Mouse (Mus musculus) kidney, postnatal 0 days (tissue): ENCODE measurements at regions not wholly inside any gene's neighbourhood (a gene's known extent, or its start where the extent isn't known, plus 50 kb on each side); places are given as distances from the start of the nearest gene placed in this dataset.

ENCODE experiments used
- ATAC-seq: fragments of 200-750 bp; cut with Nextera tagmentation; replicated peaks from 2 replicates; pipeline ENCODE4 v1.8.0; 2017; ENCODE audit warnings: low read depth, moderate number of reproducible peaks, moderate TSS enrichment, moderate library complexity; ENCODE audit not compliant: low FRiP score
- DNase-seq: peaks from one replicate; pipeline ENCODE4 v3.0.0-alpha.2; 2016; ENCODE audit warnings: low spot score
- H3K27ac ChIP-seq: fragments of 300-500 bp; sonication (generic); 2 replicates; pipeline ENCODE4 v1.5.1; 2014; ENCODE audit warnings: mild to moderate bottlenecking
- H3K27me3 ChIP-seq: fragments of 300-500 bp; sonication (generic); 2 replicates; pipeline ENCODE4 v1.6.1; 2014; ENCODE audit warnings: low read length, mixed read lengths; ENCODE audit not compliant: insufficient read depth
- H3K36me3 ChIP-seq: fragments of 300-500 bp; sonication (generic); 2 replicates; pipeline ENCODE4 v1.6.1; 2014; ENCODE audit warnings: low read length, mixed read lengths; ENCODE audit not compliant: insufficient read depth
- H3K4me1 ChIP-seq: fragments of 300-500 bp; sonication (generic); replicated peaks from 2 replicates; pipeline ENCODE4 v1.6.1; 2014; ENCODE audit warnings: antibody characterized with exemption, low read length, mixed read lengths; ENCODE audit not compliant: insufficient read depth
- H3K4me2 ChIP-seq: fragments of 300-500 bp; sonication (generic); 2 replicates; pipeline ENCODE4 v1.6.1; 2014; ENCODE audit warnings: mild to moderate bottlenecking, low read length, moderate library complexity, mixed read lengths
- H3K4me3 ChIP-seq: fragments of 300-500 bp; sonication (generic); replicated peaks from 2 replicates; pipeline ENCODE4 v1.5.1; 2014; ENCODE audit warnings: low read depth, low read length
- H3K9ac ChIP-seq: fragments of 300-500 bp; sonication (generic); 2 replicates; pipeline ENCODE4 v1.6.1; 2014; ENCODE audit warnings: low read depth, low read length
- H3K9me3 ChIP-seq: fragments of 300-500 bp; sonication (generic); replicated peaks from 2 replicates; pipeline ENCODE4 v1.6.1; 2016; ENCODE audit warnings: low read length, inconsistent platforms, mixed read lengths
- CTCF ChIP-seq: IDR thresholded peaks from 2 replicates; pipeline ENCODE4 v1.5.1; 2016; ENCODE audit warnings: antibody characterized with exemption, low read depth, mild to moderate bottlenecking, moderate library complexity
- WGBS: fragments of 180-500 bp; shearing (Covaris S2); extraction: QIAGEN DNeasy Blood & Tissue Kit; methylation state at CpG from one replicate; pipeline ENCODE4 v1.1.7; 2014; 5-methylcytosine and 5-hydroxymethylcytosine counted together

DNA sequence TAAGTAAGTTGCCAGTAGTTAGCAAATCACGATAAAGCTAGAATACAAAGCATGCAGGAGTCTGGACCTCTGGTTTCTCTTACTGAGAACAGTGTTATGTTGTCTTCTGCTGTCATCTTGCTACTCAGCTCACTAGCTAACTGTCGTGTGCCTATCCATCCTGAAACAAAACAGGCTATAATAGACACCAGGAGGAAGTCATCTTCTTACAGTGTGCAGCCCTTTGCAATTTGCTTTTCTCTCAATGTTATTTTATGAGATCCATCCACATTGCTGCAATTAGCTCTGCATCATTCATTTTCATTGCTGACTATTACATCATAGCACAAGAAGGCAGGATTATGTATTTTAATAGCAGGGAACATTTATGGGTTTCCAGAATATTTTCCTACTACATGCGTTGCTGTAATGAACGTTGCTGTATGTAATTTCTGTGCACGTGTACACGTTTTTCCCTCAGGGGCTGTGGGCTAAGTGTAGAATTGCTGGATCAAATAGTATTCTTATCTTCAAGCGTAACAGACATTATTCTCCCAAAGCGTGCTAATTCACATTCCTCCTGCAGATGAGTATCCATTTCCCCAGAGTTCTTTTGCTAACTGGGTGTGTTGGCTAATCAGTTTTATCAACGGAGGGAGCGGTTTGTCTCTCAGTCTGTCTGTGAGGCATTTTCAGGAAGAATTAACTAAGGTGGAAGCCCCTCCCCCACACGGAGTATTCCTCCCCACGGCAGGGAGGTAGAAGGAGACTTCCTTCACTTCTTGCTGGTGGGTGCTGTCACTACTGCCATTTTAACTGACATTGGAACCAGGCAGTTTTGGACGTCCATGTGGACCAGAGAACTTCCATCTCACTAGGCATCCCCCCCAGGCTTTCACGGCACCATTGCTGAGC is 139.1 kb upstream of the Tyw5 start:
- no peak for ATAC-seq
- no peak for TF ChIP-seq CTCF
- Histone ChIP-seq H3K4me2 (peak overlapping the region; percentile 38), H3K27me3 (no peaks in the 10 kb centered on the region), H3K9ac (no peak overlapping the region), H3K9me3 (no peaks in the 10 kb centered on the region), H3K27ac (no peak overlapping the region), H3K4me1 (no peaks in the 10 kb centered on the region), H3K4me3 (no peak overlapping the region), H3K36me3 (no peaks in the 10 kb centered on the region)
- peak; percentile 30 for DNase-seq
- WGBS, result 37% methylated on average over 14 of the region's 14 CpGs

DNA sequence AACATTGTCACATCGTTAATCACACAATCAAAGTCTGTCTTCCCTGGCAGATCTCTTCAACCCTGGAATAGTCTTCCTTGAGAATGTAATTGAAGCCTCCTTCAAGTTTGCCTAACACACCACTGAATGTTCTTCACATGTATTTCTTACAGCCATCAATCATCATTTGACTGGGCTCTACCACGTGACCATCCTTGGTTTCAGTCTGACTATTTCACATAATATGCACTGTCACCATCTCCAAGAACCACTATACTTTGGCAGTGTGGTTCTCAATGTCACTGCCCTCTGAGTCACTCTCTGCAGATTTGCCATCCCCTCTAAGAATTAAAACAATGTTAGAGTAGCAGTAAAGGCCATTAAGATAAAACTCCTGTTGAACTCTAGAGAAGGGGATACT is 154.6 kb upstream of the Tyw5 start:
- Histone ChIP-seq H3K36me3 (no peaks in the 10 kb centered on the region), H3K4me3 (no peak overlapping the region), H3K4me2 (no peak overlapping the region), H3K9me3 (no peaks in the 10 kb centered on the region), H3K4me1 (no peaks in the 10 kb centered on the region), H3K27me3 (no peaks in the 10 kb centered on the region), H3K9ac (no peak overlapping the region), H3K27ac (no peak overlapping the region)
- TF ChIP-seq CTCF, result no peak
- 71% methylated on average over 2 of the region's 2 CpGs for WGBS
- ATAC-seq (no peak), DNase-seq (no peak)

DNA sequence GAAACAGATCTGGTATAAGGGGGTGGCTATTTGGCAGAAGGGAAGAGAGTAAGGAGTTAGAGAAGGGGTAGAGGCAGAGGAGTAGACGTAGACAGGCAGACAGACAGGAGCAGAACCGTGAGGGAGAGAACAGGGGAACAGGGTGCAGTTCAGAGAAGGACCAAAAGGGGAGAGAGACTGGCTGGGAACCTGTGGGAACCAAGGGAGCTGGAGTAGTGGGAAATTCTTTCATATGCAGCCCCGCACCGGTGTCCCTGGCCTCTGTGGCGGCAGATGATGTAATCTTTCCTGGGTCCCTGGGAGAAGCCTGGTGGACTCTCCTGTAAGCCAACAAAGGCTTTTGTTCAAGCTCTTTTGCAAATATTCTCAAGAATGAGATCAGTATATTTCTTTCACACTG is 157.8 kb upstream of the Tyw5 start:
- H3K9me3 ChIP-seq, result no peaks in the 10 kb centered on the region
- H3K4me2 ChIP-seq, result no peak overlapping the region
- ATAC-seq (no peak), DNase-seq (no peak)
- H3K27ac ChIP-seq, result no peak overlapping the region
- no peak overlapping the region for H3K9ac ChIP-seq
- no peak overlapping the region for H3K4me3 ChIP-seq
- H3K4me1 ChIP-seq, result no peaks in the 10 kb centered on the region
- TF ChIP-seq CTCF, result peak; percentile 17; the same call in 1 of the 2 replicates
- no peaks in the 10 kb centered on the region for H3K27me3 ChIP-seq
- H3K36me3 ChIP-seq, result no peaks in the 10 kb centered on the region
- WGBS, result 64% methylated on average over 5 of the region's 5 CpGs

DNA sequence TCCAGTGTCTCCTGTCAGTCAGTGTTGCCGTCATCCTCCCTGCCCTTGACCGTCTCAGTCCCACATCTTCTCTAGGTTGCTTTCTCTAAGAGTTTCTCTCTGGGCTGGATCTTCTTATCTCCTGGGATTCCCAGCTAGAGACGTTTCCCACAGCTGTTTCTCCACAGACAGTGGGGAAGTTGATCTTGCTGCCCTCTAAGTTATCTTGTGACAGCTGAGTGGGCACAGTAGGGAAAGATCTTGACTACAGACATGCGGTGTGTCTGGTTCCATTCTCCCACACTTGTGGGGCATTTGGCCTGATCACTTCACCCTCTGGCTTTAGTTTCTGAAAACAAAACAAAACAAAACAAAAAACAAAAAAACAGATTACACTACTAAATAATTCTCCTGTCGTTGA is 165.2 kb upstream of the Tyw5 start:
- H3K36me3 ChIP-seq, result no peaks in the 10 kb centered on the region
- DNase-seq (no peak), ATAC-seq (no peak)
- no peak overlapping the region for H3K27ac ChIP-seq
- H3K9ac ChIP-seq, result no peak overlapping the region
- H3K27me3 ChIP-seq, result no peaks in the 10 kb centered on the region
- H3K9me3 ChIP-seq, result no peaks in the 10 kb centered on the region
- WGBS, result 47% methylated on average over 5 of the region's 5 CpGs
- no peak for TF ChIP-seq CTCF
- H3K4me3 ChIP-seq, result no peak overlapping the region
- H3K4me2 ChIP-seq, result no peak overlapping the region
- H3K4me1 ChIP-seq, result no peaks in the 10 kb centered on the region

DNA sequence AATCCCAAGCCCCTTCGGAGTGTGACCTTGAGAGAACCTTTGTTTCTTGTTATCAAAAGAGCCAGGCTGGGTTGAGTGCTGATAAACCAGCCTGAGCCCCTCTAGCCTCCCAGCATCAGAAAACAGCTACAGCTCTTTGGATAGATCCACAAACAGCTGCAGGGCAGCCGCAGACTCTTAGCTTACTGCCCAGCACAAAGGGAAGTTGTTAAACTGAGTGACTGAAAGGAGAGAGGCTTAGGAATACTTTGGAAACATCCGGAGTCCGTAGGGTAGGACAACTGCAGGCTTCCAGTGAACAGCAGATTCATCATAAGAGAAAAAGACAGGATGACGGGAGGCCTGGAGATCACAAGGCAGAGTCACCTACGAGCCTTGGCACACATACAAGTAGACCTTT is 166.9 kb upstream of the Tyw5 start:
- WGBS, result 66% methylated on average over 6 of the region's 6 CpGs
- Histone ChIP-seq H3K4me3 (no peak overlapping the region), H3K4me1 (no peaks in the 10 kb centered on the region), H3K4me2 (no peak overlapping the region), H3K9ac (no peak overlapping the region), H3K27ac (no peak overlapping the region), H3K36me3 (no peaks in the 10 kb centered on the region), H3K27me3 (no peaks in the 10 kb centered on the region), H3K9me3 (no peaks in the 10 kb centered on the region)
- no peak for TF ChIP-seq CTCF
- ATAC-seq (no peak), DNase-seq (peak; percentile 59)

DNA sequence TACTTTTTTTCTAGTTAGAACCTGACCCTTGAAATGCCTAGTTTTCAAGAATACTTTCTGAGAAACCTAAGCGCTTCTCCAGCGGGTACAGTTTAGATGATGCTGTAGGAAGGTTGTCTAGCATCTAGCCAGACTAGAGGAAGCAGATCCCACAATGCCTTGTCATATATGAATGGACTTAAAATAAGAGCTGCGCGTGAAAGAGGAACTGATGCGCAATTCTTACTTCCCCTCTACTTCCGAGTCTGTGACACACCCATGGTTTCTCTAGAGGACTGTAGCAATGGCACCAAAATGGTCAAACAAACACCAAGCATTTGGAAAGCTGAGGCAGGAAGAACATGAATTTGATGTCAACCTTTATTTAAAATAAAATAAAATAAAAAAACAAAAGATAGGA is 167.6 kb upstream of the Tyw5 start:
- Histone ChIP-seq H3K27me3 (no peaks in the 10 kb centered on the region), H3K4me1 (no peaks in the 10 kb centered on the region), H3K27ac (no peak overlapping the region), H3K4me2 (no peak overlapping the region), H3K4me3 (no peak overlapping the region), H3K9ac (no peak overlapping the region), H3K9me3 (no peaks in the 10 kb centered on the region), H3K36me3 (no peaks in the 10 kb centered on the region)
- 93% methylated on average over 6 of the region's 6 CpGs for WGBS
- no peak for DNase-seq
- TF ChIP-seq CTCF, result no peak
- no peak for ATAC-seq
